Comparison of ENCODE assay signal across 25 mouse cellular contexts in the genomic region with DNA sequence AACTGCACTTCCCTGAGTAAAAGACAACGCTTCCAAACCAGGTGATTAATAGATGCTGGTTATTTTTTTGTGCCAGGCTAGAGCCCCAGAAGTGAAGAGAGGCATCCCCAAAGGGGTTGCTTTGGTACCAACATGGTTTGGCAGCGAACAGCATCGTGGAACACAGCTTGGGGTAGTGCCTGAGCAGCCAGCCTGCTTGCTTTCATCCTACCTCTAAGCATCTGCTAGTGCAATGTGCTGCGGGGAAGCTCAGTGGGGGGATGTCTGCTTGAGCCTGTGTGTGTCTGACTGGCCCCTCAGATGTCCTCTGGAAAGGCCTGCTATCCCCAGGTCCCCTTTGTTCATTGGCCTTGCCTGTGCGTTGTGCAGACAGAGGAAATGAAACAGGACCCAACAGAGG. TPM values are rescaled to one million over a fixed set of nuclear protein-coding genes. Genes with fewer than 3 reads are reported as not detected.
DNase-seq lines count a peak whose midpoint lies in the region; ATAC-seq and TF ChIP-seq lines count a peak whose summit lies in the region.
"Had no signal": no experiment of that assay in that cellular context is flagged by ENCODE, and none has a peak within 500 bp of the region (broad histone marks: within the 10 kb centered on the region; RNA-seq: fewer than 3 reads in every experiment).

No protein-coding gene starts in this region.

- no peaks in the 10 kb centered on the region for H3K27me3 ChIP-seq in hindbrain, embryonic 10.5 days (ENCODE audit: insufficient read depth, poor library complexity, severe bottlenecking)
- no peaks in the 10 kb centered on the region for H3K27me3 ChIP-seq in hindbrain, embryonic 13.5 days
- H3K27me3 ChIP-seq: embryonic facial prominence, embryonic 15.5 days; heart, embryonic 13.5 days; megakaryocyte, embryonic 14.5 days had no signal

- no peak overlapping the region for H3K4me3 ChIP-seq in hindbrain, embryonic 10.5 days
- no peak overlapping the region for H3K4me3 ChIP-seq in hindbrain, embryonic 13.5 days
- H3K4me3 ChIP-seq in lung, adult 2 months (replicated peaks; ENCODE audit: extremely low read depth, low read depth, low read length) = no peak overlapping the region
- H3K4me3 ChIP-seq: embryonic facial prominence, embryonic 15.5 days; heart, embryonic 13.5 days; megakaryocyte, embryonic 14.5 days had no signal

- H3K36me3 ChIP-seq in hindbrain, embryonic 10.5 days = no peaks in the 10 kb centered on the region
- H3K36me3 ChIP-seq in hindbrain, embryonic 13.5 days = no peaks in the 10 kb centered on the region
- H3K36me3 ChIP-seq: embryonic facial prominence, embryonic 15.5 days; heart, embryonic 13.5 days had no signal

- 38% methylated on average over 5 of the region's 5 CpGs for WGBS in hindbrain, embryonic 10.5 days
- WGBS in hindbrain, embryonic 13.5 days = 30% methylated on average over 5 of the region's 5 CpGs
- WGBS in lung, adult 2 months = 63% methylated on average over 5 of the region's 5 CpGs

- no peak for ATAC-seq in hindbrain, embryonic 13.5 days (ENCODE audit: low FRiP score)
- ATAC-seq: CD4-positive, CD25-positive, alpha-beta regulatory T cell, adult 4 months; hindbrain, postnatal 0 days; intestine, postnatal 0 days; liver, postnatal 0 days; Patski had no signal

- no peak for TF ChIP-seq POLR2A in lung, adult 2 months (IDR thresholded peaks at IDR 0.05; ENCODE audit: borderline replicate concordance, extremely low read depth, low read depth, low read length)

- DNase-seq in cerebellum, postnatal 14 days = peak; percentile 17 to 39
- no peak for DNase-seq in cerebellum, adult 11 months
- peak; percentile 21 for DNase-seq in hindbrain, embryonic 10.5 days (ENCODE audit: low spot score)
- DNase-seq in right cerebral cortex, postnatal 14 days = peak; percentile 10
- no peak for DNase-seq in right cerebral cortex, postnatal 36 days (ENCODE audit: low spot score in 2 of 2)
- DNase-seq in layer of hippocampus, postnatal 36 days = peak; percentile 35 to 41
- no peak for DNase-seq in lung, adult 2 months
- DNase-seq: adrenal gland, adult 8-10 months; cerebellum, adult 11-12 months; gastrocnemius, postnatal 14 days; heart, adult 18-20 months; liver; liver, postnatal 0 days; spleen, adult 18-20 months; thymus, postnatal 36 days had no signal

- H3K27ac ChIP-seq in hindbrain, embryonic 10.5 days = 0 out of 2 replicates have a peak overlapping the region, but pooled peaks have one; percentile 41
- H3K27ac ChIP-seq in hindbrain, embryonic 13.5 days = no peak overlapping the region
- H3K27ac ChIP-seq: embryonic facial prominence, embryonic 15.5 days; heart, embryonic 13.5 days; hindbrain, postnatal 0 days had no signal

- no peak for TF ChIP-seq CTCF in lung, adult 2 months (IDR thresholded peaks at IDR 0.05; ENCODE audit: insufficient read depth, low read length)

- H3K4me1 ChIP-seq in hindbrain, embryonic 10.5 days (replicated peaks) = peaks cover 18% of the 10 kb centered on the region
- peaks cover 6% of the 10 kb centered on the region; the same call in 1 of the 2 replicates for H3K4me1 ChIP-seq in hindbrain, embryonic 13.5 days (replicated peaks)
- H3K4me1 ChIP-seq in lung, adult 2 months (ENCODE audit: control insufficient read depth, insufficient read depth, low read length) = no peaks in the 10 kb centered on the region
- H3K4me1 ChIP-seq: embryonic facial prominence, embryonic 15.5 days; heart, embryonic 13.5 days; megakaryocyte, embryonic 14.5 days had no signal

- H3K9me3 ChIP-seq in hindbrain, embryonic 10.5 days = no peaks in the 10 kb centered on the region
- no peaks in the 10 kb centered on the region for H3K9me3 ChIP-seq in hindbrain, embryonic 13.5 days
- H3K9me3 ChIP-seq: embryonic facial prominence, embryonic 15.5 days; heart, embryonic 13.5 days; megakaryocyte, embryonic 14.5 days had no signal

- no peak overlapping the region for H3K4me2 ChIP-seq in hindbrain, embryonic 13.5 days
- H3K4me2 ChIP-seq: embryonic facial prominence, embryonic 15.5 days; heart, embryonic 13.5 days had no signal

- no peak overlapping the region for H3K9ac ChIP-seq in hindbrain, embryonic 13.5 days
- H3K9ac ChIP-seq: embryonic facial prominence, embryonic 15.5 days; heart, embryonic 13.5 days; liver, postnatal 0 days had no signal

RNA-seq across cellular contexts. Expression of a gene that starts 42.4 kb away (rescaled TPM):
- polyA plus RNA-seq in hindbrain, embryonic 10.5 days (2016; fragmentation: Nextera tagmentation; extraction: Ambion mirVana) = 0.07 TPM in 1 of 2 replicates, not detected in the other
- 2.6 and 2.9 TPM in 2 replicates for polyA plus RNA-seq in hindbrain, embryonic 13.5 days (2015; fragmentation: Nextera tagmentation; extraction: Ambion mirVana)
- 1 to 10 TPM; 2.2 to 3.0 TPM for total RNA-seq in layer of hippocampus, postnatal 36 days (2021)
- not detected in 2 replicates for polyA plus RNA-seq in lung, adult 2 months (2012; rRNA removed)
- total RNA-seq: ES-E14; gastrocnemius, postnatal 14 days; heart, adult 18-20 months; heart, postnatal 25 days had no signal
- polyA plus RNA-seq: CD4-positive, CD25-positive, alpha-beta regulatory T cell, adult 4 months; embryonic facial prominence, embryonic 15.5 days; liver, postnatal 0 days; Patski had no signal

Comparison
In these comparisons a context has a peak if more than half of its experiments do, and no peak if none do; other contexts are left out.
1. DNase-seq: peak in cerebellum, postnatal 14 days (2 of 2), hindbrain, embryonic 10.5 days (single experiment), right cerebral cortex, postnatal 14 days (single experiment) and layer of hippocampus, postnatal 36 days (2 of 2); none in cerebellum, adult 11 months (single experiment), right cerebral cortex, postnatal 36 days (0 of 2) and lung, adult 2 months (single experiment).